Mouse (Mus musculus) CD4-positive, CD25-positive, alpha-beta regulatory T cell, adult 2 months (primary cell): ENCODE results near the gene Gm36210.

Experiments used
- DNase-seq: peaks from one replicate; pipeline ENCODE4 v3.0.0-alpha.2; 2012; ENCODE audit warnings: low read depth, low spot score

Gene Gm36210

DNA sequence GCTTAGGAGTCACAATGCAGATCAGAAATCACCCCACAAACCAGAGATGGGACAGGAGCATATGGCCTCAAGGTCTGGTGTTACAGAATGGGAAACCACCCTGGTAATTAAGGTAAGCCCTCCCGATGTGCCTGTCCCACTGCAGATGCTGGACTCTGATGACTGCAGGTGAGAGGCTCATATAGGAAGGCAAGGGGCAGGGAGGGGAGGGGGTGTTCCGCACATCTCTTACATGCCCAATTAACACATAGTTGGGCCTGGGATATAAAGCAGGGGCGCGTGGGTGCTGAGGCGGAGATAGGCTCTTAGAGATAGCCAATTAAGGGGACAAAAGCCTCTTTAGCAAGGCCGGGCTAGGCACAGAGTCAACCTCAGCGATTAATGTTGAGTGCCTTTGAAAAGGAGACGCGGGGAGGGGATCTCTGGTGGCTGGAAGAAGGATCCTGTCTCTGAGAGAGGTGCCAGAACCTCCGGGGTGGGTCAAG lies at the start of gene Gm36210:
TSS of gene Gm36210 (minus strand) at position 51 of the 485 bp plus-strand sequence.
- DNase-seq = no peak

DNA sequence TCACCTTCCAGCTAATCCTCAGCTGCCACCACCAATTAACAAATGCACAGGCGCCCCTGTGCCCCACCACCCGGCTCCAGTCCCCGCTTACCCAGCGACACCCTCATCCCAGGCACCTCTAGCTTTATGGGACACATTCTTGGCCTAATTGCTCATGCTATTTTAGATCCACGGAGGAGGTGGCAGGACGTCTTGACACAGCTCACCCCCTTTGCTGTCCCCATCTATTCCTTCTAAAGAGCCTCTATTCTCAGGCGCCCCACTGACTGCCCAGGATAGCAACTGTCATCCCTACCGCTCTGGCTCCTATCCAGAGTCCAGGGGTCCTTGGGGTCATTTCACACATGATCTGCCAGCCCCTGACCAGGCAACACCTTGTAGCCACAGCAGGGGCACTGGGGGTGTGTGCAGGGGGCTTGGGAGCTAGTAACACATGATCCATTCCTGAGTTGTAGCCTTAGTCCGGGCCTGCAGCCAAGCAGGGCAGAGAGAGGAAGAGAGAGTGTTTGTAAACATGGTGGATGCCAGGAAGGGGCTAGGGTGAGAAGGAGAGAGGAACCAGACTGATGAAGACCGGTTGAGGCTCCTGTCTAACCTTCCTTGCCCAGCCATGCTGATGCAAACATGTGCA lies 47.6 kb upstream of the Gm36210 start:
- no peak for DNase-seq

DNA sequence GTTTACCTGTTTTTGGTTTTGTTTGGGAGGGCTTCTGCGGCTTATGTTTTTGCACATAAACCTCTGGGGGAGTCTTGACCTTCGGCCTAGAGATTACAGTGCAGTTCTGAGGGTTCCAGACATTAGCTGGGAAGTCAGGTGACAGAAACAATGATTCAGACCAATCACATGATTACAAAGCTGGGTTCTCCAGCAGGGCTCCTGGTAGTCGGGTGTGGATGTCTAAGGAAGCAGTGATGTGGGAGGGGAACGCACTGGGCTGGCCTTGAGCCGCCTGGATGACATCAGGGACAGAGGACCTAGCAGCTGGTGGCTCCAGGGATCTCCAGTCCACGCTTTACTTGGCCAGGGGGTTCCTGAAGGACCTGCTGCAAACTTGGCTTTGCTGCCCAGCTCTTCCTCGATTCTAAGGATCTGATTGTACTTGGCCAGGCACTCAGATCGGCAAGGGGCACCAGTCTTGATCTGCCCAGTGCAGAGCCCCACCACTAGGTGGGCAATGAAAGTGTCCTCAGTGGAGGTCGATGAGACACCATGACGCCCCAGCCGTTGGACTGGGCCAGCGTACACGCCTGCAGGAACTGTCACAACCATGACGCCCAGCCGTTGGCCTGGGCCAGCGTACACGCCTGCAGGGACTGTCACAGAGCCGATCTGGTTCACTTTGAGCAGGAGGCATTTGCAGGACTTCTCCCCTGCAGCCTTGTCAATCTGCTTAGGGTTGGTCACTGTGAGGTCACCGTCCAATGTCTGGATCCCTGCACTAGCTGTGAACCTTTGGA lies 44.4 kb upstream of the Gm36210 start:
- no peak for DNase-seq

- peak; percentile 52 for DNase-seq
These were observed 42.1 kb upstream of the Gm36210 start for GRCm38 (mm10) chr7:4948386-4948785.

- DNase-seq = no peak
These were observed 41.5 kb upstream of the Gm36210 start for GRCm38 (mm10) chr7:4947855-4948254.

- peak; percentile 97 for DNase-seq
These were observed 37.0 kb upstream of the Gm36210 start for GRCm38 (mm10) chr7:4943223-4943815.

DNA sequence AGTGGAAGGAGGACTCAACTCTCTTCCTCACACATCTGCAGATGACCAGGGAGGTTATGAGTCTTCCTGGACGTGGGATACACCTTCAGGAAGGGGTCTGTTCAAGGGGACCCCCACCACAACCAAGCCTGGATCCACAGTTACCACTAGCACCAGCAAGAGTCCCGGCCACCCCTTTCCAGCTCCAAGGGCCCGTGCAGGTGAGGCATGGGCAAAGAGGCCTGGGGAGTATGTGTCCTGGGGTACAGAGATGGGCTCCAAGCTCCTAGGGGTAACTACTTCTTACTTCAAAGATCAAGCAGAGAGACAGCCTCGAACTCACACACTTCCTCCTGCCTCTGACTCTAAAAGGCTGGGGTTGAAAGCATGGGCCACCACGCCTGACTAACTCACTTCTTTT lies 36.4 kb upstream of the Gm36210 start:
- DNase-seq = no peak

DNA sequence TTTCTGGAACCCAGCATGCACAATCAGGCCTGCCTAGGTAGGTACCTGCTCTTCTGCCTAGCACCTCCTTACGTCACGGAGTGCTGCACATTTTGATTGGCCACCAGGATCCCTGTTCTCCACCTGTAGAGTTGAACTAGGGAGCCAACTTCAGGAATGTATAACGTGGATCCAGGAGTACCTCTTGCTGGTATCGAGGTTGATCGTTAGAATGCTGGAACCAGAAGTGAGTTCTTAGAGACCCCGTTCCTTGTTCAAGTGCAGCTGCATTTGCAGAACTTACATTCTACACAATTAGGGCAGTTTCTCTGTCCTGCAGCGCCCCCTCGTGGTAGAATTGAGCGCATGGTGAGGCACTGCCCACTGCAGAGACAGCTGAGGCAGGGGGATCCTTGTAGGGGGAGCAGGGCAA lies 33.8 kb upstream of the Gm36210 start:
- peak; percentile 91 for DNase-seq

DNA sequence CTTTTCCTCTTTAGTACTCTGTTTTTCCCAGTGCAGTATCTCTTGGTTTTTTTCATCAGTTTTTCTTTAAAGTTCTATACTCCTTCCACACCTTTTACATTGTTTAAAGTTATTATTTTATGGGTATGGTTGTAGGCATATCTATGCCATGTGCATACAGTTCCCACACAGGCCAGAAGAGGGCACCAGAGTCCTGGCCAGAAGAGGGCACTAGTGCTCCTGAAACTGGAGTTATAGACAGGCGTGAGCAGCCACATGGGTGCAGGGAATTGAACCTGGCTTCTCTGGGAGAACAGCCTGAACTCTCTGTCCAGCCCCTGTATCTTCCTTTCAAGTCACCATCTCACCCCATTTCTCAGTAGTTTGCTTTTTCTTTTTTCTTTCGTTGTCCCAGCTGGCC lies 32.1 kb upstream of the Gm36210 start:
- peak; percentile 85 for DNase-seq

DNA sequence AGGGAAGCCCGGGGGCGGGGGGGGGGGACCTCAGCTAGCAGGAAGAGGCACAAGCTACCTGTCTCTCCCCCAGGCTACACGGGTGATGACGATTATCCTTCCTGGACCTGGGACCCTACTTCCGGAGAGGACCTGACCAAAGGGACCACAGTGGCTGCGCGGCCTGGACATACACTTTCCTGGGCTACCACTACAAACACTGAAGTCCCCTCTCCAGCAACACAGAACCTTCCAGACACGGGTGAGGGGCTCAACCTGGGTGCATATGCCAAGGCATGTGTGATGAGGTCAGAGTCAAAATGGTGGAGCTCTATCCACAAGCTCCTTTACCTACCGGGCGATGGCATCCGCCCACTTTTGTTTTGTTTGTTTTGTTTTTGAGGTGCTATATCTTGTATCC lies 31.1 kb upstream of the Gm36210 start:
- no peak for DNase-seq

DNA sequence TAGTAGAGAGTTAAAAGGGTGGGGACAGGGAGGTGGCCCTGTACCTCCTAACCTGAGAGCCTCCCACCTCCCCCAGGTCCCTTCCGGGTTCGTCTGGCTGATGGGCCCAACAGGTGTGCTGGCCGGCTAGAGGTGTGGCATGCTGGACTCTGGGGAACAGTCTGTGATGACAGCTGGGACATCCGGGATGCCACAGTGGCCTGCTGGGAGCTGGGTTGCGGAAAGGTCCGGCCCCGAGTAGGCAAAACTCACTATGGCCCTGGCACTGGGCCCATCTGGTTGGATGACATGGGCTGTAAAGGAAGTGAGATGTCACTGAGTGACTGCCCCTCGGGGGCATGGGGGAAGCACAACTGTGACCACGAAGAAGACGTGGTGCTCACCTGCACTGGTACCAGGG lies 30.5 kb upstream of the Gm36210 start:
- DNase-seq = no peak

DNA sequence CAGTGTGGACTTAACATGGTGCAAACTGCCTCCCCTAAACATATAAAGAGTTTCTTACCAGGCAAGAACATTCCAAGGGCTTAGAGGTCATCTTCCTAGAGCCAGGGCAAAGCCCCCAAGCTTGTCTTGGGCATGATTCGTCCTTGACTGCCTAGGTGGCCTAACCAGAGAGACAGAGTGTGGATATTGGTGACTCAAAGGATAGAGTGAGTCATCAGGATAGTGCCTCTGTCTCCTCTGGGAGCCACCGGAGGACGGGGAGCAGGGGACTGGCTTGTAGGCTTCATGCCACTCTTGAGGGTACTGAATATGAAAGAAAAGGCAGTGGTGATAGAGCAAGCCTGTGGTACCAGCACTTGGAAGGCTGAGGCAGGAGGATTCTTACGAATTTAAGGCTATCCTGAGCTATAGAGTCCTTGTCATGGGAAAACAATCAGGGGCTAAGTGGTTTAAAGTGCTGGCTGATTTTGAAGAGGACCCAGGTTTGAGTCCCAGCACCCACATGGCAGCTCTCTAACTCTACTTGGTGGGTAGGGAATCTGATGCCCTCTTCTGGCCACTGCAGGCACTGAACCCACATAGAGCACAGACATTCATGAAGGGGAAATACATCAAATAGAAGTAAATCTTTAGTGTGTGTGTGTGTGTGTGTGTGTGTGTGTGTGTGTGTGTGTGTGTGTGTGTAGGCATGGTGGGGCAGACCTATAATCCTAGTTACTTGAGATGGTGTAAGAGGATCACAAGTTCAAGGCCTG lies 28.0 kb upstream of the Gm36210 start:
- DNase-seq = no peak

DNA sequence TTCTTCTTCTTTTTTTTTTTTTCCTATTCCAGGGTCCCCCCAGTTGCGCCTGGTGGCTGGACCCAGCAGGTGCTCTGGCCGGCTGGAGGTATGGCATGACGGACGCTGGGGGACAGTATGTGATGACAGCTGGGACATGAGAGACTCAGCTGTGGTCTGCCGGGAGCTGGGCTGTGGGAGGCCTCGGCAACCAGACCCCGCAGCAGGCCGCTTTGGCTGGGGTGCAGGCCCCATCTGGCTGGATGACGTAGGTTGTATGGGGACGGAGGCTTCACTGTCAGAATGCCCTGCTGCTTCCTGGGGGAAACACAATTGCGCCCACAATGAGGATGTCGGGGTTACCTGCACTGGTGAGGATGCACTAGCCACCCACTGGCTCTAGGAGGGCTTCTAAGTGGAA lies 26.8 kb upstream of the Gm36210 start:
- DNase-seq = no peak

DNA sequence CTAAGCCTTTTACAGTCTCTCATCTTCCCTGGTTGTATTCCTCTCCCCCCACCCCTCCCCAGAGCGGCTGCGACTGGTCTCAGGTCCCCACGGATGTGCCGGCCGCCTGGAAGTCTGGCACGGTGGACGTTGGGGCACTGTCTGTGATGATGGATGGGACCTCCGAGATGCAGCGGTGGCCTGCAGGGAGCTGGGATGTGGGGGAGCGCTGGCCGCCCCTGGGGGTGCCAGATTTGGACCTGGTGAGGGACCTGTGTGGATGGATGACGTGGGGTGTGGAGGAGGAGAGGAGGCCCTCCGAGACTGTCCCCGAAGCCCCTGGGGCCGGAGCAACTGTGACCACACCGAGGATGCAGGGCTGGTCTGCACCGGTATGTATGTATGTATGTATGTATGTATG lies 22.0 kb upstream of the Gm36210 start:
- DNase-seq = no peak

- no peak for DNase-seq
These were observed 21.4 kb upstream of the Gm36210 start for GRCm38 (mm10) chr7:4927711-4928110.

DNA sequence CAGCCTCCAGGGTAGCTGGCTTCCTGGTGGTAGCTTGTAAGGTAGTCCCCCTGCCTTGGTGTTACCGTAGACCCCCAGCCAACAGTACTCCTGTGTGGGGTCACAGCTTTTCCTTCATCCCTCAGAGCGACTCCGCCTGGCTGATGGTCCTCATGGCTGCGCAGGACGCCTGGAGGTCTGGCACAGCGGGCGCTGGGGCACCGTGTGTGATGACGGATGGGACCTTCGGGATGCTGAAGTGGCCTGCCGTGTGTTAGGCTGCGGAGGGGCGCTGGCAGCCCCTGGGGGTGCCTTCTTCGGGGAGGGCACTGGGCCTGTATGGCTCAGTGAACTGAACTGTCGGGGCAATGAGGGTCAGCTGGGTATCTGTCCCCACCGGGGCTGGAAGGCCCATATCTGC lies 20.5 kb upstream of the Gm36210 start:
- DNase-seq = no peak

GRCm38 (mm10) chr7:4925441-4926381 lies 19.4 kb upstream of the Gm36210 start, which contains the start of gene Ssc5d:
Ssc5d (plus strand) TSS chr7:4925785.
- no peak for DNase-seq

DNA sequence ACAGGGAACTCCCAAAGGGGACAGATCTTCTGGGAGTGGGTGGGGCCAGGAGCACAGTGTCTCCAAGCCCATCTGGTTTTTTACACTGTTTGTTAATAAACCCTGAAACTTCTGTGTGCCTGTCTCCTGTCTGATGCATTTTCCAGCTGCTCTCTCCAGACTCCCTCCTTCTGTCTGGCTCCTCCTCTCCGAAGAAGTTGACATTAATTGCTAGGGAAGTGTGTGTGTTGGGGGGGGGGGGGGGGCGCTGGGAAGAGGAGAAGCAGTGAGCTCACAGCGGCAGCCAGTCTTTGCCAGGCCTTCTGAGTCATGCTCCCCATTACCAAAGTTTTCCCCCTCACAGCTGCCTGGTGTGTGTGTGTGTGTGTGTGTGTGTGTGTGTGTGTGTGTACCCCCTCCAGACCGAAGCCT lies 18.6 kb upstream of the Gm36210 start:
- no peak for DNase-seq

DNA sequence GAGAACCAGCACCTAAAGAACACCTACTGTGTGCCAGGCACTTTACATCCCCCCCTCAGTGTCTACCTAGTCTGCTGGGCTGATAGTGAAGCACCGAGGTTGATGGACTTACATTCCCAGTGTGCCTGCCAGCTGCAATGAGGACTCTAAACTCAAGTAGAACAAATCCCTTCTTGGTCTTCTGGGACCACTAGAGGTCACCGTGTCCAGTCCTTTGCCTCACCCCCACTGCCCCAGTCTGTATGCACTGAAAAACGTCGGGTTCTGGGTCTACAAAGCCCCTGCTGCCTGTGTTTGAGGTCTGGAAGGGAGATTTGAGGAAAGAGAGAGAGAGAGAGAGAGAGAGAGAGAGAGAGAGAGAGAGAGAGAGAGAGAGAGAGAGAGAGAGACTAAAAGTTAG lies 18.2 kb upstream of the Gm36210 start:
- no peak for DNase-seq

DNA sequence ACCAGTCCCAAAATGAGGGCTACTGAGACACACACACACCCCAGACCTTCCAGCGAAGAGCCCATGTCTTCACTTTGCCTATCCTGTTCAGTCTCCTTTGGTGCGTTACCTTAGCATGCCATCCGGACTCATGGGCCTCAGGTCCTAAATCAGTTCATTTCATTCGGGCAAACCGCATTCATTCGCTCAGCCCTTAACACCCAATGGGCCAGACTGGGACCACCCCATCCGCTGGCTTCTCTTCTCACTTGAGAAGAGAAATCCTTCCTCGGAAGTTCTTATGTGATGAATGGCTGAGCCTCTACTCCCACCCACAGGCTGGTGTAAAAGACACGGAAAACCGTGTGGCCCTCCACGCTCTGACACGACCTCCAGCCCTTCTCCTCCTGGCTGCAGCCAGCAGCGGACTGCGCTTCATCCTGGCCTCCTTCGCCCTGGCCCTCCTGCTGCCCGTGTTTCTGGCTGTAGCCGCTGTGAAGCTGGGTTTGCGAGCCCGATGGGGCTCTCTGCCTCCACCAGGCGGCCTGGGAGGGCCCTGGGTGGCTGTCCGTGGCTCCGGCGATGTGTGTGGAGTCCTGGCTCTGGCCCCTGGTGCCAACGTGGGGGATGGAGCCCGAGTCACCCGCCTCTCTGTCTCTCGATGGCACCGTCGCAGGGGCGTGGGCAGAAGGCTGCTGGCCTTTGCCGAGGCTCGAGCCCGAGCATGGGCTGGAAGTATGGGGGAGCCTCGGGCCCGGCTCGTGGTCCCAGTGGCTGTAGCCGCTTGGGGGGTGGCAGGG lies 17.5 kb upstream of the Gm36210 start:
- peak; percentile 39 for DNase-seq
